Mouse (Mus musculus) spleen, embryonic (tissue): ENCODE results near the gene Sept11.

Experiments used
- CTCF ChIA-PET: fragments of 350-600 bp; sonication (Branson Sonifier 250); formaldehyde crosslinking; loops from one replicate; lab custom pipeline; 2022; lab: Charles Lee

Sept11 gene

DNA sequence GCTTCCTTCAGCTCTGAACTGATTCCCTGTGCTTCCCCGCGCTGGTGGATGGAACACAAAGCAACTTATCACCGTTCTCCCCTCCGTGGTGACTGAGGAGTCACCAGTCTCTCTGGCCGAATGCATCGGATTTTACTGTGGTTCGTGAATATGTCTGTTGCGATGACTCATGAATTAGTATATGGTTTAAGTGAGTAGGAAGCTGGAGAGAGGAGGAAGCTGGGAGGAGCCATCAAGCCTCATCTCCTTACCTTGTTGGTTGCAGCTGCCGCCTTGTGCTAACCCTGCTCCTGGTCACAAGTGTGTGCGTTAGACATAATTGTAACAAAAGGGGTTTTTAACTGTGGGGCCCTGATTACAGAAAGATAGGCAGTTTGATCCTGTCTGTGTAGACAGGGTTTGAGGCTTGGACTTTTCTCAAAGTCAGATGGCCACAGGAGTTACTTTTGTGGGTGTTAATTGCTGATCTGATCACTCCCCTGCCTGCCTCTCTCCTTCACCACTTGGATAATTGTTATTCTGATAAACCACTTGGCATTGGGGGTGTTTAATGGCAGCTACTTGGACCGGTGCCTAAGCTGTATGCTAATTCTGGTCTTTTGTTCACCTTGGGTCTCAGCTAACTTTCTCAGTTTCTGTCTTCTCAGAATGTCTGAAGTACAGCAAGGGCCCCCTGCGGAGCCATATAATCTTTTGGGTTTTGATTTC, 33.1 kb downstream of the Sept11 start:
- CTCF ChIA-PET: no interaction called here

DNA sequence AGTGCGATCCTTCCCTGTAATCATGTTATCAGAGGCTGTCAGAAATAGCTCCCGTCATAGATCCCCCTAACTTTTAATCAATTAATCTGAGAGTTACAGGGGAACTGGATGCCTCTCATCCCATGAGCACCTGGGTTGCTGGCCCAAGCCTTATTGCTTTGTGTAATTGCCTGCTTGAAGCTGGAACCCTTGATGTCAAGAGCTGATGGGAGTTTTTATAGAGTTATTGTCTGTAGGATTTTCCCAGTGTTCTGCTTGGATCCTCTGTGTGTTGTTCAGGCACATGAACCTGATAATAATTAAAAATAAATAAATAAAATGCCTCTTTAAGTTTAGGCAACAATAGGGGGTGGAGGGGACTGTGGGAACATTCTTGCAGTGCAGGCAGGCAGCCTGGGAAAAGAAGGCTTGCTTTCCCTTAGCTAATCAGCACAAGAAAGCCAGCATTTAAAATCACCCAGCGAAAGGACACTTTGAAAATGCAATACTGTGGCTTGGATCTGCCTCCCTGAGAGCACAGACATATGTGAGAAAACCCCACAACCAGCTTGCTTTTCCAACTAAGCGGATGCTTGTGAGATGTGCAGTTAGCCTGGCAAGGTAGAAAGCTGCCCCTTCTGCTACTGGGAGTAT, 33.8 kb downstream of the Sept11 start:
- CTCF ChIA-PET: interaction anchor here (0.7 kb wide), 1 partner anchor 35 kb away, joined by 4 read pairs; no protein-coding TSS in a partner anchor

DNA sequence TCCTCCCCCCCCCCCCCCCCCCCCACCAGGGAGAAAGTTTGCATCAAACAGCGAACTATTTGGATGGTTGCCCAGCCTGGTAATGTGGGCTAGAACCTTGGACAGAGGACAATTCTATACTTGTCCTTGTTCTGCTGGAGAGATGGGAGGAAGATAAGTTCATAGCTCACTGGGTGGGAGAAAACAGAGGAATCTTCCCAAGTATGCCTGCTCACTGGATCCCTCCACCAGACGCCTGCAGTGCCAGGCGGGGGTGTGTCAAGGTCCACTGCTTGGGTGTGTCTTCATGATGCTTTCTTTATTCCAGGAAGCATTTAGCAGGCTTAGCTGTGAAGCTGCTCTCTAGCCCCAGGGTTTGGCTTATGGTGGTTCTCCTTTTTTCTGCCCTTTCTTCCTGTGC, 34.5 kb downstream of the Sept11 start:
- CTCF ChIA-PET: interaction anchor here (0.7 kb wide), 1 partner anchor 34 kb away, joined by 4 read pairs; no protein-coding TSS in a partner anchor

DNA sequence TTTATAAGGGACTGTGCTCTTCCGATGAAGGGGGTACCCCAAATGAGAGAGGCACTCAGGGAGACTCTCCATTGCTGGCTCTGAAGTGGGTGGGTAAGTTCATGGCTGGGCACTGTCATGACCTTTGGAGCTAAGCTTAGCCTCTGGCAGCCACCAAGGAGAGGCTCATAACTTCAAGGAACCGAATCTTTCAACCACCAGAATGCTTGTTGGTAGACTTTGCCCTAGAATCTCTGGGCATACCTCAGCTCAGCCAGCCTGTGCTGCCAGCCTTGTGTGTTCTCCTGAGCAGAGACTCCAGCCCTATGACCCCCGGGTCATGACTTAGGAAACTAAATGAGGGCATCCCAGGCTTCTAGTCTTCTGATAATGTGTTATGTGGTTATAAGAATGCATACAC, 35.5 kb downstream of the Sept11 start:
- CTCF ChIA-PET: interaction anchor here (0.6 kb wide), 1 partner anchor 37 kb away, joined by 3 read pairs; no protein-coding TSS in a partner anchor

DNA sequence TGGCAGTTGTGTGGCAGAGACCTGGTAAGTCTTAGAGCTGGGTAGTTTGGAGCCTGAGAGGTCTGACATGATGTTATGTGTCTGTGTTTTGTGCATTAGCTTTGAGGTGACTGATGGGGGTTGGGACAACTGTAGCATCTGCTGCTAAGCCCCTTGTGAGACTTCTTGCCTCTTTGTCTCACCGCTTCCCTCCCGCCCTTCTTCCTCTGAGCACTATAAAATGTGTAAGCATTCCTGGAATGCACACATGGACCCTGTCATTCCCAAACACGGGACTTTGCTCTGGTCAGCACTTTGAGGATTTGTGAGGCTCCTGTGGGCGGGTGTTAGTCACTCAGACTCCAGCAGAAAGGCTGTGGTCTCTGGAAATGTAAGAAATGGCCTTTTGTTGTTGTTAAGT, 36.7 kb downstream of the Sept11 start:
- CTCF ChIA-PET: no interaction called here

DNA sequence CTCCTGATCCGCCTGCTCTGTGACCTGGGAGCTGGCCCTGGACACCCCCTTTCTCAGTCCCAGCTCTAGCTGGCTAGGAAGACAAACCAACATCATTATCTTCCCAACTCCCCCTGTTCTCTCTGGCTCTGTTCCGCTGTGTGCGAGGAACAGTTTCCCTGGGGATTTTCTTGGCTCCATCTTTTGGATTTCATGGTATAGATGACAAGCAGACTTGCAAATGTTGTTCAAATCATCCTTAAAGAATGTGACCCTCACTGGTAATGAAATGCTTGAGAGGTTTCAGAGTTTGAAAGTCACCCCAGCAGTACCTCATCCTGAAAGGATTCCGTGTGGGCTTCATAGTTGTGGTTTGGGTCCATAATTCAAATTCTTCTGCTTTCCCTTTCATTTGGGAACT, 38.2 kb downstream of the Sept11 start:
- CTCF ChIA-PET: no interaction called here

DNA sequence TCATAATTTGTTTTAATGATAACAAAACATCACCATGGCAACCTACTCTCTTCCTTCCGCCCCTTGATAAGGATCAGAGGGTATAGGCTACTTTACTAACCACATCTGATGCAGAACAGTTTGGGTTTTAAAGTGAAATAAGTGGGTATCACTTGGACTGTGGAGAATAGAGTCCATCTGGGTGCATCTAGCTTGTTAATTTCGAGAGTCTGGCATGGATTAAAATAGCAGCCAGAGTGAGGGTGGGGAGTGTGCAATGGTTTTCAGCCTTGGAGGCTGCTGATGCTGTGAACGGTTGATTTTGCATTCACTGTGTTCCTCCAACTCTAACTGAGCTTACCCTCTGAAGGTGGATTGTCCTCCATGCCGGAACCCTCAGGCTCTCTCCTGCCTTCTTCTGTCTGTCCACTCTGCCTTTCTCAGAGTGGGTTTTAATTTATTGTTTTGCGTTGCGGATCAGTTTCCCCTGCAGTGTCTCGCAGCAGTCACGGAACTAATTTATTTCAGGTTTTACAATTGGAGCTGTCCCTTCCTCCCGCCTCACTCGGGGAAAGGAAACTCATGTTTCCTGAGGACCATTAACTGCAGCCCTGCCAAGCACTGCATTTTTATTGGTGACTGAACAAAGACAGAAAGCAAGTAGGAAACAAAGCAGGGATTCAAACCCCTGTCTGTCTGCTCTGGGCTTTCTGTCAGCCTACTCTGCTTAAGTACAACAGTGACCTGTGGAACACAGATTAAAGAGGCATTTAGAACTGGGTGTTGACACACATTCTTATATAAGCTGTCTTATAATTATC, 40.4 kb downstream of the Sept11 start:
- CTCF ChIA-PET: no interaction called here

DNA sequence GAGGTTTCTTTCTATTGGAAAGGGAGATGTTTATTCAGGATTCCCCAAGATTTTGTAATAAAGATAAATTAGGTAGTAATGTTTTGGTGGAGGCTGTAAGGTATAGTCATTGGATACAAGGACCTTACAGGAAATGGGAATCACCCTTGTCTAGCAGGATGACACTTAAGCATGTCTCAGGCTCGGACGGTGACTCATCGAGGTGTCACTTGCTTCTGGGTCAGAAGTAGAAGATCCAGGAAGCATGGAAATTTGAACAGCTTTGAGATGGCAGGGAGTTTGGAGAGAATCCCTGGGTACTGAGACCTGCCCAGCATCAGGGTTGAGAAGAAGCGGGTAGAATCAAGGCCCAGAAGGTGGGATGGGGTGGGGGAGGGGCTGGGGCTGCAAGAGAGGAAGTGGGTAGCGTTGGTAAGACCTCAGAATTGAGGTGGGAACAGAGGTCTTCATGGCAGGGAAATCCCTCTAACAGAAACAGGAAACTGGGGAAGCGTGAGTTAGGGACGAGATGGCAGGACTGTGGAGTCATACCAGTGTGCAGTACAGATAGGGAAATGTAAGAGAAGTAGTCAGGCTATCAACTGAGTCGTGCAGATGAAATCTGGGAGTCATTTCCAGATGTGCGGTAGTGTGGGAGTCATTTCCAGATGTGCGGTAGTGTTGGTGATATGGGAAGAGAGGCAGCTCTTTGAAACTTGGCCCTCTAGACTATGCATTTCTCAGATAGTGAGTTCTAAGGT, 42.3 kb downstream of the Sept11 start:
- CTCF ChIA-PET: interaction anchor here (0.6 to 1.0 kb wide), 2 partner anchors 19 to 108 kb away, joined by 4 read pairs; no protein-coding TSS in a partner anchor

DNA sequence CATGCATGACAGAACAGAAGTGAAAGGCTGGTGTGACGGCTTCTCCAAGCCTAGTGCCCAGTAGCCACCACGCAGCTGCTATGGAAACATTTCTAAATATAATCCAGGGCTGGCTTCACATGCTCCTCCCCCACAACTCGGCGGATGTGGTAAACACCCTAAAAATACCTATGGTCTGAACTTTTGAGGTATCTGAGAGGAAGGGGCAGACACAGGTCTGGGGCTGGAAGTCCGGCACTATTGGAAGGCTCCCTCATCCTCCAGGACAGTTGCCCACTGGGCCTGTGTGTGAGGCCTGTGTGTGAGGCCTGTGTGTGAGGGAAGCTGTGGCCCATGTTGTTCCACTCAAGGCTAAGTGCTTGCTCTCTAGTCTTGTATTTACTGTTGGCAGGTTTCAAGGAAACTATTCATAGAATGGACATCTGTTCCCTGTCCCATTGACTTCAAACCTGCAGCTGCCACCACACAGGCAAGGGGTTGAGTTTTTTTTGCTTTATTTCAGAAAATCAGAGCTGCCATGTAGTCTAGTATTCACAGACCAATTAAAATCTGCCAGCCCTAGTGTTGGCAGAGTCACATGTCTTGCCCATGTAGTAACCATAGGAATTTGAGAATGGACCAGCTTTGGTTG, 43.8 kb downstream of the Sept11 start:
- CTCF ChIA-PET: interaction anchor here (1.4 kb wide), 1 partner anchor 25 kb away, joined by 3 read pairs; no protein-coding TSS in a partner anchor

DNA sequence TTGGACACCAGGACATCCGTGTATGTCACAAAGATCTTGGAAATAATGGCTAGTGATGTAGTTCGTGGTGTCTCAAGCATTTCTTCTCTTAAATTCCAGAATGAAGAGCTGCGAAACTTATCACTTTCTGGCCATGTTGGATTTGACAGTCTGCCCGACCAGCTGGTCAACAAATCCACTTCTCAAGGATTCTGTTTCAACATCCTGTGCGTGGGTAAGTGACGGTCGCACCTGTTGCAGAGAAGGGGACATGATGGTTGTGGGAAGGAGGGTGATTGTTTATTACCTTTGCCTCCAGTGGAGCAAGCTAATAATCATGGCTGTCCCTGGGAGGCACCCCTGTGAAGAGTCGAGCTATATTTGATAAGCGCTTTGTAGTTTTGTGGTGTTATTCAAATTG, 46.1 kb downstream of the Sept11 start:
- CTCF ChIA-PET: no interaction called here

DNA sequence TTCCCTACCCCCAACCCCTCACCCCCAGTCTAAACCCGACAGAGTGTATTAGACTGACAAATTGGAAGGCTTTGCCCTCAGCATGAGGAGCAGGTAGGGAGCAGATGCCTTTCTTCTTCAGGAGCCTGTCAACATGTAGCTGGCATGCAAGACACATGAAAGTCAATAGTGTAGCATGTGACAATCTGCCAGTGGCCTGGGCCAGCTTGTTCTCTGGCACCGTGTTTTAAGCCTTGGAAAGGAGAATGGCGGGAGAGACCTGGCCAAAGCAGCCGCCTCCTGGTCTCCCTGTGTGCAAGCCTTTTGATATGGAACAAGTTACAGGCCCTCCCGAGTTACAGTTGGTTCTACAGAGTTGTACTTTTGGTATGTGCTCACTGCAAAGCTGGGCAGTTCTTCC, 47.5 kb downstream of the Sept11 start:
- CTCF ChIA-PET: no interaction called here

DNA sequence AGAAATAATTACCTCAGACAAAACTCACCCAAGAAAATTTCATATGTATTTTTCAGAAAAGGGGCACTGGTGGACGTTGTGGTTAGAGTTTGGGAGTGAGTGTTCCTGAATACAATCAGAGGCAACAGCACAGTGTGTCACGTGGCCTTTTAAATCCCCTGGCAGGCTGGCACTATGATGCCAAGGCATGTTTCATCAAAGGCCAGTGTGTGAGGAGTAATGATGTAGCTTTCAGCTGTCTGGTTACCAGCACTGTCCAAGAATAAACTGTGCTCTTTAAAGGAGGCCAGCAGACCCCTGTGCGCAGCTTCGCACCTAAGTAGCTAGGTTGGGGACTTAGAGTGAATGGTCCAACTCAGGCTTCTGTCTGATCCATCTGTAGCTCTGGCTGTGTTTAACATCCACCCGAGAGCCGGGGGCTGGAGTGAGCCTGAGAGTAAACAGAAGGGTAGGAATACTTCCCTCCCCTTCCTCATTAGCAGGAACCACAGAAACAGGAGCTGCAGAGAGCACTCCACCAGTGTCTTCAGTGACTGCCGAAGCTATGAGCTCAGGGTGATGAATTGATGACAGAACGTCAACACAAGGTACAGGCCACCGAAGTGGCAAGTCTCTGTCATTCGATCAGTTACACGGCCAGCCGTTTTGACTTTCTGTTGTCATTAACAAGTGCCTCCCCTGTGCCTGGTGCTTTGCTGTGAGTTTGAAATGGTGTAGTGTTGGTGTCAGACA, 50.3 kb downstream of the Sept11 start:
- CTCF ChIA-PET: no interaction called here

DNA sequence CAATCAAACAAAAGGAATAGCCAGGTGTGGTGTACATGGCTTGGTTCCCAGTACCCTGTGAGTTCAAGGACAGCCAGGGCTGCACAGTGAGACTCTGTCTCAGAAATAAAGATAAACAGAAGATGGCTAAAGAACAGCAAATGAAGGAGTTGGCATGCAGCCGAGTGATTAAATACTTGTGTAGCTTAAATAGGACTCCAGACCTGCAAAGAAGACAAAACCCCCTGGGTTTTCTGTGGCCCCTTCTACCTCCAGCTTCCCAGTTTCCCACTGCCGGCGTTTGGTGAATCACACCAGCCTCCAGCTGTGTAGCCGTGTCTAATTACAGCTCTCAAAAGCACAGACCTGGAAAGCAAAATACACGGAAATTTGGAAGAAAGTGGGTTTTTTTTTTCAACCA, 51.6 kb downstream of the Sept11 start:
- CTCF ChIA-PET: no interaction called here

DNA sequence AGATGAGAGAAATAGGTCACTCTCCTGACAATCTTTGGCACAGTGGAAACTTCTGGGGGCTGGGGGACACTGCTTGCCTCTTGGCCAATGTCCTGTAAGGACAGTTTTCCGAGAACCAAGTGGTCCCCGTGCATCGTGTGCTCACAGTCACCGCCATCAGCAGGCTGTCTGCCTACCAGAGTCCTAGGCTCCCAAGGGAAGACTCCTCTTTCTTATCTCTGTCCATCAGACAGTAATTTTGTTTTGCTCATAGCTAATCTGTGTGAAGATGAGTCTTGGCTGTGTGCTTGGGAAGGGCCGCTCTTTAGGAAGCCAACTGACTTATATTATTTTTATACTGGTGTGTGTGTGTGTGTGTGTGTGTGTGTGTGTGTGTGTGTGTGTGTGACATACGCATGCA, 52.3 kb downstream of the Sept11 start:
- CTCF ChIA-PET: no interaction called here

DNA sequence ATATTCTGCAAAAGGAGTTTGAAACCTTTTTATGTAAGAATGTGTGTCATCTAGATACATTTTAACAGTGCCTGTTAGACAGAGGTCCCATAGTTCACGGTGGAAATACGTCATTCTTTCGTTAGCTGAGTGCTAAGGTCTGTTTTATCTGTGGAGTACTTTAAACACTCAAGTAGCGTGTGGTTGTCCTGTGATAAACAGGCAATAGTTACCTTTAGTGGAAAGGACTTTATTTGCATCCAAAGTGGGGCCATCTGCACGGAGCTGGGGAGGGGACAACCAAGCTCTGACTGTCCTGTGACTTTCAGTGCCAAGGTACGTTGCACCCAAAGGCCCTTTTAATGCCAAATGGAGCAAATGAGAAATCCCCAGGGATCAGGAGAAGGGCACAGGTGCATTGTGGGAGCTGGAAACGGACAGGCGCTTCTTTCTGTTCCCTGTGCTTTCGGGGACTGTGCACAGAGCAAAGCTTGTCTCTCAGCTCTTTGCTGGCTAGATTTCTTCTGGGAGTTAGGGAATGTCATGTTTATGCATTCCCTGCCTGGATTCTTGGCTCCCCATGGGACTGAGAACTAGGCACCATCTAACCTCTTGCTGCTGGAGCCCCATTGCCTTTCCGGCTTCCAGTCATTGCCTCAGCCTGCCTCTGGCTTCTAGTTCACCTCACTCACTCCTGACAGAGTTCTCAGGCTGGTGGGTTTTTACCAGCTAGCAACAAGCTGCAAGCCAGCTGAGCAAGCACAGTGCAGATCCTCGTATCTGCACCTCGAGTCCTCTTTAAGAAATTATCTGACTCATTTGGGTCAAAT, 56.9 kb downstream of the Sept11 start:
- CTCF ChIA-PET: no interaction called here

DNA sequence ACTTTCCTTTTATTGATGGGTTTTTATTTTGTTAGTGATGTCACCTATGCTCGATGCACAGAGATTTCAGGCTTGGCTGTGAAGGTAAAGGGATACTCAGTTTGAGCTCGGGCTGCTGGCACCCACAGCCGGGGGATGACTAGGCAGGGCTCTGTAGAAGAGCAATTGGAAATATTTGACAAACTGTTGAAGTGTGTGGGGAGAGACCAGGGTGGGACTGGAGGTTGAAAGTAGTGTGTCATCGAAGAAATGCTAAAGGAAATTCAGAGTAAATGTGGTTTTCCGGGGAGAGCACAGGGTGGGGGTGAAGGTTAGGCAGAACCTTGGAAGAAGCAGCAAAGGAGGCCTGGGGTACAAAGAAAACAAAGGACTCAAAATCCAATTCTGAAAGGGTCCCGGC, 58.7 kb downstream of the Sept11 start:
- CTCF ChIA-PET: no interaction called here

DNA sequence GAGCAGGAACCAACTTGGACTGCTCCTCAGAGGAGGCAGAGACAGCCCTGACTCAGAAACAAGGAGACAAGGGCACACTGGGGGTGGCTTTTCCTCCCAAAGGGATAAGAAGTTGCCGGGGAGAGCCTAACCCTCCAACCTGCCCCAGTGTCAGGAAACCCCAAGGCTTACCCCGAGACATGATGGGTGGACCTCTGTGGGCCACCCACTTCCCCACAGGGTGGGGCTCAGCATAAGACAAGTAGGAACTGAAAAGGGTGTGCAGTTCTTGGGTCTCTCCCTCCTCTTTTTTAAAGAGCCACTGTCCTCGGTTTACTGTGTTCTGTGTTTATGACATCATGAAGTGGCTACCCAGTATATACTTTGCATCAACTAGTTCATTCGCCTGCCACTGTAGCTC, 59.2 kb downstream of the Sept11 start:
- CTCF ChIA-PET: no interaction called here

DNA sequence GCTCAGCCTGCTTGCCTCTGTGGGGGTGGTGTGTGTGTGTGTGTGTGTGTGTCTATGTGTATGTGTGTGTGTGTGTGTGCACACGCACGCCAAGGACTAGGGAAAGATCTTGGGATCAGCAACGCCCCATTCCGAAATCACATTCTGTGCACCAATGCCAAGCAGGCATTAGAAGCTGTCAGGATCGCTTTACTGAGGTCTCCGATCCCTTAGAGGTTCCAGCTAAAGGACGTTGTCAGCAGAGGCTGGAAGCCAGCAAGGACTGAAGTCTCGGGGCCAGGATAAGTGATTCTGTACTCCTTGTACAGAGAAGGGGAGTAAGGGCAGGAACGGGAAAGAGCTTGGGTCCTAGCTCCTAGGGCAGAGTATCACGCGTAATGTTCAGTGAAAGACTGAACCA, 61.2 kb downstream of the Sept11 start:
- CTCF ChIA-PET: interaction anchor here (0.8 to 0.9 kb wide), 2 partner anchors 19 to 100 kb away, joined by 4 to 5 read pairs; no protein-coding TSS in a partner anchor

DNA sequence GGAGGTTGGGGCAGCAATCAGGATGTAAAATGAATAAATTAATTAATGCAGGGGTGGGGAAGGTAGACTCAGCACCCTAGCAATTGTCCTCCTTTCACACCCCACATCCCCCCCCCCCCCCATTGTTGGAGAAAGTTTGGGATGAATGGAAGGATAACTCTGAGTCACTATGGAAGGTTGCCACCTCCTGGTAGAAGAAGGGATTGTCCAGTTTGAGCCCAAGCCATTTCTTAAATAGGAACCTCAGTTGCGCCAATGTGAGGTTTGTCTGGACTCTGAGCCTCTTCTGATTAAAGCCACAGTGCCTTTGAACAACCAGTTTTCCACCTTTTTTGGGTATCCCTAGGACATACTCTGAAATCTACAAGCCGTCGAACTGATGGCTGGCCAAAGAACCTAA, 70.3 kb downstream of the Sept11 start:
- CTCF ChIA-PET: interaction anchor here (0.6 to 1.4 kb wide), 3 partner anchors 16 to 94 kb away, joined by 3 to 10 read pairs (median 6); no protein-coding TSS in a partner anchor
